Mouse (Mus musculus): ENCODE results near the gene Fam90a1a.
"Not testable (repeated sequence)": the region's sequence is repeated elsewhere in the genome, so short reads cannot be mapped to it uniquely, and the experiment has no call there.

The Fam90a1a gene

GRCm38 (mm10) chr8:21958414-21958813 is at the start of gene Fam90a1a:
Fam90a1a (plus strand) TSS chr8:21958714.
- no peak for DNase-seq (ENCODE audit: low read depth)

DNA sequence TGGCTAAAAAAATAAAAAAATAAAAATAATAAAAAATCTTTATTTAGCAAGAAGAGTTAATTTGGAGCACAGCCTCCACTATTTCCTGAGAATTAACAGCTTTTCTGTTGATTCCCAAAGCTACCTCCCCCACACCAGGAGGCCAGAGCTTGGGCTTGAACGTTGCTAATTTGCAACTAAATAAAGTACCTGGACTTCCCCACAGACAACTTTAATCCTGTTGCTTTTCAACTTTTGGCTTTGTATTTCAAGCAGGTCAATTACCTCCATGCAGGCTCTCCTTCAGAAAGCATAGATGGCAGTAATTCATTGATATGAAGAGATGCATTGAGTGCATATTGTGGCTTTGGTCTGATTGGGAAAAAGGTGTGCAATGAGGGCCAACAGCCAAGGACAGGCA is 46.6 kb upstream of the Fam90a1a start:
- DNase-seq (ENCODE audit: low read depth): no peak

GRCm38 (mm10) chr8:21912554-21912953 is 46.0 kb upstream of the Fam90a1a start:
- DNase-seq (ENCODE audit: low read depth): no peak

GRCm38 (mm10) chr8:21915625-21916024 is 42.9 kb upstream of the Fam90a1a start:
- no peak for DNase-seq (ENCODE audit: low read depth)

- not testable (repeated sequence) for DNase-seq (ENCODE audit: low read depth)
Measured at GRCm38 (mm10) chr8:21930754-21931153, 27.8 kb upstream of the Fam90a1a start.

DNA sequence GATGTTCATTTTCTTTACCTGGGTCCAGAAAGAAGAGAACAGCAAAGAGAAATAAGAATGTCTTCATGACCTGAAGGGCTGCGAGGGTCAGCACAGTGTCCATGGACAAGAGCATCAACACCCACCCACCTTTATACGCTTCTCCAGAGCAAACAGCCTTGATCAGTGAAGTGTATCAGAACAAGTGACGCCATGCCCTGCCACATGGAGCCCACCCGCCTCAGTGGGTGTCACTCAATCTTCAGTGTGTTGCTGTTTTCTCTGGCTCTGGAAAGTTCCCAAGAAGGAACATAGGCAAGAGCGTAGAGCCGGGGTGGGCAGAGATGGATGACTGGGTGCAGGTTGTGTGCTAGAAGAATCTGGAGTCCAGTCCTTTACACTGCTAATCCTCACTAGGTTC is 25.9 kb upstream of the Fam90a1a start, which contains the start of gene Defb15:
TSS of gene Defb15 (minus strand) at position 101 of the 400 bp plus-strand sequence.
- no peak for DNase-seq (ENCODE audit: low read depth)

DNA sequence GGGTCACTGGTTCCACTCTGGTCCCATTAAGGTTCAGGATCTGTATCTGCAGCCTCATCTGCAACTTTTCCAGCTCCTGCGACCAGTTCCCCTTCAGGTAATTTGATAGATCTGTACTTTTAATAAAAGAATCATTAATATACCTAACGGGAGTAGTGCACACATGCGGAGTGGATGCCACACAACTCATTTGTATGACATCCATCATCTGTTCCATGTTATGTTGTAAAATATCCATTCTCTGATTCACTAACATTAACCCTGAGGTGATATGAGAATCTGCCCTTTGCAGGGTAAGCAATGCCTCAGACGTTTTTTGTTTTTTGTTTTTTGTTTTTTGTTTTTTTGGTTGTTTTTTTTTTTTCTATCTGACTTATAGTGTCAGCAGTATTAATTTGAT is 20.5 kb upstream of the Fam90a1a start, which contains the start of gene Defb35:
TSS of gene Defb35 (plus strand) at position 301 of the 400 bp plus-strand sequence.
- not testable (repeated sequence) for DNase-seq (ENCODE audit: low read depth)

DNA sequence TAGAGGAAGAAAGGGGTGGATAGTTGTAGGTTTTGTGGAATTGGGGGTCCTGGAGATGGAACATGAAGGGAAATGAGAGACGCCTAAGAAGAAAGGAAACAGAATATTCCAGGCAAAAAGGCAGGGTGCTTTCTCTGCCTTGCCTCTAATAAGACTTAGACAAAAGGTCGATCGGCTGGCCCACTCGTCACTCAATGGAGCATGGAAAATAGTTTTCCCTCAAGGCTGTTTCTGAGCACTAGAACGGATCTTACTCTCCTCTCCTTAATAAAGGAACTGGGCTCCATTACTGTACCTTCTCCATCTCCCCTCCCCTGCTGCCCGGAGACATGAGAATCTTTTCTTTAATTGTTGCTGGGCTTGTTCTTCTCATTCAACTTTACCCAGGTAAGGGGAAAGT is 12.1 kb upstream of the Fam90a1a start, which contains the start of gene Defb13:
TSS of gene Defb13 (plus strand) at position 301 of the 400 bp plus-strand sequence.
- no peak for DNase-seq (ENCODE audit: low read depth)

DNA sequence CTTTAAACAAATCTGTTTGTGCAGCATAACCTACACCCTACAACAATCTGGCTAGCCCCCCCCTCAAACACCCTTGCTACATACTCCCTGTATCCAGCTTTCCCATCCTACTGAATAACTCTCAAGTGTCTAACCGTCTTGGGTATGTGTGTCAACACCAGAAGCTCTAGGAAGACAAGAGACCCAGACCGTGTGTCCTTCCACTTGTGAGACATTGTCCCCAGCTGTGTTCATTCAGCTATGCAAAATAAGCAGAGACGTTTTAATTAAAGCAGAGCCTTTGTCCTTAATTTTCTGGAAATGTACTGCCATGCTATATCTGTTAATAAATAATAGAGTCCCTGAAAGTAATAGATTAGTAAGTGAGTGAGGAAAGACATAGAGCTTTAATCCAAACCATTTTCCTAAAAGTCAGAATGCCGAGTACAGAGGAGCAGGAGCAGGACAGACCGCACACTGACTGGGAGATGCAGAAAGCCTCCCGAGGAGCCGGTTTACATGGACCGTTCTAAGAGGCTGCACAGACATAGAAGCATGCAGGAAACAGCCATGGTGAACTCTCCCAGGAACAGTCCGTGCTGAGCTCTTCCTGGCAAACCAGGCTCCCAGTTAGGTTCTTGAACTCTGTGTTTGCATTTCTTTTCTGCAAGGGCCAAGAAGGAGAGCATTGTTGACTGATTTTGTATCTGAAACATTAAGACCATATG is 11.1 kb upstream of the Fam90a1a start:
- DNase-seq (ENCODE audit: low read depth): no peak

DNA sequence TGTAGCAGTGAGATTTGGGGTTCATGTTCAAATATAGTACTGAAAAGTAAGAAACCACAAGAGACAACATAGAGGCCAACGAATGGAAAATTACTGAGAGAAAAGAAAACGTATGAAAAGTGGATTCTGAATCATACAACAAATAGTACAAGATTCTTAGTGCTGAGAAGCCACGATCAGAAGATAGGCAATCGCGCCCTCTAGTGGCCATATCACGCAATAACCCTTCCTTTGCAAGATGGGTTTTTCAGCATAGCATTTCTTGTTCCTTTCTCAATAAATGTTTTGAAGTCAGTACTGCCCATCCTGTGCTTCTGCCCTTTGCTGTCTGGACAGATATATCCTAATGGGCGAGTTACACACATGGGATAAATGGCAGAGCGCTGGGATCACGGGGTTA is 3.2 kb upstream of the Fam90a1a start:
- DNase-seq (ENCODE audit: low read depth): peak; percentile 46

- DNase-seq (ENCODE audit: low read depth): no peak
Measured at GRCm38 (mm10) chr8:21956336-21956735, 2.2 kb upstream of the Fam90a1a start.

DNA sequence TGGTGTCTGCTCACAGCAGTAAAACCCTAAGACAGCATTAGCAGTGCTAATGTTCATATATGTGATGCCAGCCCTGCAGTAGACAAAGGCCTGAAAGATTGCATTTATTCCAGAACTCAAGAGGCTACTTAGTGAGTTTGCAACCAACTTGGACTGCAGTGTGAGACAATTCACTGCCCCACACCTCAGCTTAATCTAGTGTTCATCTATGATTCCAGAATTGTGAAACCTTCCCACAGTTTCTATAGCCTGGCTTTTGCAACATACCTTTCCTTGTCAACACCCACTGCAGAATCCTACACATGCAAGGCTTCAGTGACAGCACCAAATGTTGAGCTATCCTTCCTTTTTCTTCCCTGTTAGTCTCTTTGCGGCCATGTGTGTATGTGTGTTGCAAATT is 8.1 kb downstream of the Fam90a1a start:
- DNase-seq (ENCODE audit: low read depth): no peak

- DNase-seq (ENCODE audit: low read depth): no peak
Measured at GRCm38 (mm10) chr8:21969475-21969874, 11.0 kb downstream of the Fam90a1a start, which contains the start of gene Ccdc70. Ccdc70 (plus strand) TSS chr8:21969775.

GRCm38 (mm10) chr8:21978193-21978592 is 19.7 kb downstream of the Fam90a1a start:
- no peak for DNase-seq (ENCODE audit: low read depth)

- DNase-seq (ENCODE audit: low read depth): no peak
Measured at GRCm38 (mm10) chr8:21981664-21982337, 23.3 kb downstream of the Fam90a1a start.

- peak; percentile 31 for DNase-seq (ENCODE audit: low read depth)
Measured at GRCm38 (mm10) chr8:21992184-21992583, 33.7 kb downstream of the Fam90a1a start.

DNA sequence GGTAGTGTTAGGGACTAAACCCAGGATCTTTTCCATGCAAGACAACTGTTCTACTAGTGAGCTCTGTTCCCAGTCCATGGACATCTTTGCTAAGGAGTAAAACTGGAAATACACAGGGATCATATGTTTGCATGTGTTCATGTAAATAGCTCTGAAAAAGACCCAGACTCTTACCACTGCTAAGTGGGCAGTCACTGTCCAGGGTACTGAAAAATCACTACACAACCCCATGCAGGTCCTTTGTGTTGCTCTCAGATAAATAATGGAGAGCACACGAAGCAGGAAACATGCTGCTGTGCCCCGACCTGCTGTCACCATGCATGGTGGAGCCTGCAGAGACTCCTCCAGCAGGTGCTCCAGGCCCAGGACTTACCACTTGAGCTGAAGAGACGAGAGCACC is 36.7 kb downstream of the Fam90a1a start:
- no peak for DNase-seq (ENCODE audit: low read depth)

GRCm38 (mm10) chr8:22004750-22005522 is 46.4 kb downstream of the Fam90a1a start:
- no peak for DNase-seq (ENCODE audit: low read depth)

DNA sequence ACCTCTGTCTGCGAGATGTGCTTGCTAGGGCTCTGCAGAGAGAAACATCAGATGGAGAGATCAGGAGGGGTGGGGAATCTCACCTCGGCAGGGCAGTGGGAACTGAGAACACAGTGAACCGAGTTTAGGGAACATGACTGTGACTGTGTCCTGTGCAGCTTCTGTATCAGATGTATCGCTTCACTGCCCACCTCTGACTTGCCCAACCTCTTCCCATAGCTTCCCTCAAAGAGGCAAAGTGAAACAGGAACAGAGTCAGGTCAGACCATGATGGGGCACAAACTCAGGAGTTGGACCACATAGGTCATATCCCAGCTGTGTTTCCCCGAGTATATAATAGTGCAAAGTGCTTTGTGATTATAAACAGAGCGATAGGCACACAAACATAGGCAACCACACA is 47.9 kb downstream of the Fam90a1a start:
- no peak for DNase-seq (ENCODE audit: low read depth)

DNA sequence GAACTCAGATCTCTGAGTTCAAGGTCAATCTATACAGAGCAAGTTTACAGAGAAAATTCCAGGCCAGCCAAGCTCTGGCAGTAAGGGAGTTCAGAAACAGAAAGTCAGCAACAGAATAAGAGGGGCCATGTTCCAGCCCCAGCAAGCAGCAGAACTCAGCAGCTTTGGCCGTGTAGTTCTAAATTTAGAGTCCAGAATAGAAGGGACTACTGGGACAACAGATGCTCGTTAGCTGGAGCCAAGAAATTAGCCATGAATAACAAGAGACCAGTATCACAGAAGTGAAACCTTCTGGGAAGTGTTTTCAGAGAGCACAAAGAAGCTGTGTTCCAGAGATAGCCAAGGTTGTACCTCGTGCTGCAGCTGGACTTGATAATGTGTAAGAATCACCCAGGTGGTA is 50.9 kb downstream of the Fam90a1a start:
- no peak for DNase-seq (ENCODE audit: low read depth)

GRCm38 (mm10) chr8:22013034-22013707 is 54.7 kb downstream of the Fam90a1a start:
- DNase-seq (ENCODE audit: low read depth): no peak
